Mouse (Mus musculus) MEL (cell line): ENCODE results near the gene Tpcn1.

ENCODE experiments used
- CTCF ChIP-seq, 3 experiments: IDR thresholded peaks in 2 of 3; conservative IDR thresholded peaks in 1 of 3; 2 replicates each; pipeline ENCODE4 v1.5.1; 2011 to 2012; ENCODE audit warnings: low read length in 3 of 3, low read depth in 2 of 3, mild to moderate bottlenecking in 2 of 3, improper control_type of control experiment in 1 of 3, inconsistent platforms in 1 of 3, mixed read lengths in 1 of 3, moderate library complexity in 1 of 3; ENCODE audit not compliant: control insufficient read depth in 1 of 3, insufficient read depth in 1 of 3, poor library complexity in 1 of 3, severe bottlenecking in 1 of 3
- GABPA ChIP-seq: IDR thresholded peaks from 2 replicates; pipeline ENCODE4 v1.6.1; 2012; ENCODE audit warnings: low read depth, mild to moderate bottlenecking, inconsistent platforms, low read length, improper control_type of control experiment, moderate library complexity
- GATA1 ChIP-seq: IDR thresholded peaks from 2 replicates; pipeline ENCODE4 v1.6.1; 2011; ENCODE audit warnings: low read depth, low read length, improper control_type of control experiment
- HCFC1 ChIP-seq: IDR thresholded peaks from 2 replicates; pipeline ENCODE4 v1.6.1; 2012; ENCODE audit warnings: low read depth, mild to moderate bottlenecking, inconsistent platforms, low read length, improper control_type of control experiment, moderate library complexity
- KAT2A ChIP-seq: conservative IDR thresholded peaks from 2 replicates; pipeline ENCODE4 v1.6.1; 2012; ENCODE audit warnings: low read depth, low read length, improper control_type of control experiment, inconsistent platforms
- MAX ChIP-seq: IDR thresholded peaks from 2 replicates; pipeline ENCODE4 v1.6.1; 2011; ENCODE audit warnings: low read length, improper control_type of control experiment
- MYC ChIP-seq: IDR thresholded peaks from 2 replicates; pipeline ENCODE4 v1.6.1; 2011; ENCODE audit warnings: low read depth, mild to moderate bottlenecking, low read length, improper control_type of control experiment, moderate library complexity
- POLR2A ChIP-seq, 2 experiments: IDR thresholded peaks; 2 replicates each; pipeline ENCODE4 v1.6.1; 2011 to 2012; ENCODE audit warnings: low read length in 2 of 2, mild to moderate bottlenecking in 2 of 2, control low read depth in 1 of 2, improper control_type of control experiment in 1 of 2, low read depth in 1 of 2, moderate library complexity in 1 of 2; ENCODE audit not compliant: control insufficient read depth in 1 of 2, insufficient read depth in 1 of 2, poor library complexity in 1 of 2
- SIN3A ChIP-seq: IDR thresholded peaks from 2 replicates; pipeline ENCODE4 v1.6.1; 2012; ENCODE audit warnings: low read length, improper control_type of control experiment, inconsistent platforms
- TBP ChIP-seq: IDR thresholded peaks from 2 replicates; pipeline ENCODE4 v1.8.0; 2011; ENCODE audit warnings: low read depth, low read length, improper control_type of control experiment
- ZC3H11A ChIP-seq: IDR thresholded peaks from 2 replicates; pipeline ENCODE4 v1.6.1; 2012; ENCODE audit warnings: low read depth, mild to moderate bottlenecking, inconsistent platforms, low read length, improper control_type of control experiment
- ZKSCAN1 ChIP-seq: IDR thresholded peaks from 2 replicates; pipeline ENCODE4 v1.6.1; 2012; ENCODE audit warnings: low read depth, mild to moderate bottlenecking, inconsistent platforms, low read length, improper control_type of control experiment, moderate library complexity

DNA sequence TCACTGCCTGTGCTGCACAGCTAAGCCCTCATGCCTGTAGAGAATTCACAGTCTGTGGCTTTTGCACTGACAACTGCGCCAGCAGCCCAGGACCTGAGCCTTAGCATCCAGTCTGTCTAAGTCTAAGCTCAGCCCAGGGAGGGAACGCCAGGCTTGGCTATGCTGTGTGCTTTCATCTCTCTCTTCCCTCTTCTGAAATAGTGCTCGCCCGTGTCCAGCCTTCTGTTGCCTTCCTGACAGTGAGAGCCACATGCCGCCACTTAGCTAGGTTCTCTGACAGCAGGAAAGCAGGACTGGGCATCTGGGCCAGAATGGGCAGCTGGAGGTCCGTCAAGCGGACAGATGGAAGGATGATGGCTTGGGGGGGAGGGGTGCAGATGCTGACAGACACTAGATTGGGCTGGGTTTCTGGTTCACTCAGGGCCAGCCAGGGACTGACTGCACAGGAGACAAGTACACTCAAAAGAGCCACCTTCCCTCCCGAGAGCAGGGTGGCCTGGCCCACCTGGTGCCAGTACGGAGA lies 94.5 kb downstream of the Tpcn1 start:
- TF ChIP-seq MYC (no peak), CTCF (IDR thresholded peaks at IDR 0.05 in 2 of 3, conservative IDR thresholded peaks at IDR 0.05 in 1 of 3; ENCODE audit: control insufficient read depth in 1 of 3, insufficient read depth in 1 of 3, low read depth in 2 of 3, low read length in 3 of 3, poor library complexity in 1 of 3, severe bottlenecking in 1 of 3) (no peak), ZKSCAN1 (no peak), GABPA (no peak), ZC3H11A (no peak), POLR2A (IDR thresholded peaks at IDR 0.05; ENCODE audit: control insufficient read depth in 1 of 2, insufficient read depth in 1 of 2, low read depth in 1 of 2, low read length in 2 of 2, poor library complexity in 1 of 2) (no peak), TBP (no peak), GATA1 (no peak), KAT2A (no peak), SIN3A (no peak), MAX (no peak), HCFC1 (no peak)
